Mouse (Mus musculus) heart, embryonic 12.5 days (tissue): Measurements from ENCODE around the gene Cldn34c1. TPM values are rescaled to one million over a fixed set of nuclear protein-coding genes. Genes with fewer than 3 reads are reported as not detected.
"Not testable (repeated sequence)": the region's sequence is repeated elsewhere in the genome, so short reads cannot be mapped to it uniquely, and the experiment has no call there.

Experiments used
- ATAC-seq: fragments of 200-750 bp; cut with Nextera tagmentation; 2 replicates; pipeline ENCODE4 v1.8.0; 2017; ENCODE audit warnings: moderate TSS enrichment, moderate library complexity; ENCODE audit not compliant: insufficient number of reproducible peaks, low FRiP score
- H3K27ac ChIP-seq: fragments of 300-500 bp; sonication (generic); 2 replicates; pipeline ENCODE4 v1.5.1; 2016; ENCODE audit warnings: mild to moderate bottlenecking, moderate library complexity; ENCODE audit not compliant: poor library complexity, severe bottlenecking
- H3K27me3 ChIP-seq: fragments of 300-500 bp; sonication (generic); replicated peaks from 2 replicates; pipeline ENCODE4 v1.6.1; 2016; ENCODE audit warnings: mild to moderate bottlenecking, moderate library complexity
- H3K36me3 ChIP-seq: fragments of 300-500 bp; sonication (generic); 2 replicates; pipeline ENCODE4 v1.6.1; 2016; ENCODE audit warnings: mild to moderate bottlenecking, moderate library complexity
- H3K4me1 ChIP-seq: fragments of 300-500 bp; sonication (generic); replicated peaks from 2 replicates; pipeline ENCODE4 v1.6.1; 2016; ENCODE audit warnings: mild to moderate bottlenecking
- H3K4me2 ChIP-seq: fragments of 300-500 bp; sonication (generic); 2 replicates; pipeline ENCODE4 v1.6.1; 2016; ENCODE audit warnings: mild to moderate bottlenecking, moderate library complexity
- H3K4me3 ChIP-seq: fragments of 300-500 bp; sonication (generic); 2 replicates; pipeline ENCODE4 v1.5.1; 2016; ENCODE audit warnings: mild to moderate bottlenecking
- H3K9ac ChIP-seq: fragments of 300-500 bp; sonication (generic); 2 replicates; pipeline ENCODE4 v1.6.1; 2016; ENCODE audit warnings: mild to moderate bottlenecking, moderate library complexity
- H3K9me3 ChIP-seq: fragments of 300-500 bp; sonication (generic); replicated peaks from 2 replicates; pipeline ENCODE4 v1.6.1; 2016; ENCODE audit warnings: mild to moderate bottlenecking, moderate library complexity
- WGBS: fragments of 180-500 bp; shearing (Covaris S2); methylation state at CpG from one replicate; pipeline ENCODE4 v1.1.7; 2016; 5-methylcytosine and 5-hydroxymethylcytosine counted together
- polyA plus RNA-seq: library from polyadenylated mRNA; unstranded; fragments of >200 nt; fragmentation: Nextera tagmentation; extraction: Ambion mirVana; gene quantifications from 2 replicates; pipeline ENCODE4 v1.2.1, GENCODE M21; 2016

The Cldn34c1 gene
- polyA plus RNA-seq: 9.5 and 11.0 TPM in 2 replicates

DNA sequence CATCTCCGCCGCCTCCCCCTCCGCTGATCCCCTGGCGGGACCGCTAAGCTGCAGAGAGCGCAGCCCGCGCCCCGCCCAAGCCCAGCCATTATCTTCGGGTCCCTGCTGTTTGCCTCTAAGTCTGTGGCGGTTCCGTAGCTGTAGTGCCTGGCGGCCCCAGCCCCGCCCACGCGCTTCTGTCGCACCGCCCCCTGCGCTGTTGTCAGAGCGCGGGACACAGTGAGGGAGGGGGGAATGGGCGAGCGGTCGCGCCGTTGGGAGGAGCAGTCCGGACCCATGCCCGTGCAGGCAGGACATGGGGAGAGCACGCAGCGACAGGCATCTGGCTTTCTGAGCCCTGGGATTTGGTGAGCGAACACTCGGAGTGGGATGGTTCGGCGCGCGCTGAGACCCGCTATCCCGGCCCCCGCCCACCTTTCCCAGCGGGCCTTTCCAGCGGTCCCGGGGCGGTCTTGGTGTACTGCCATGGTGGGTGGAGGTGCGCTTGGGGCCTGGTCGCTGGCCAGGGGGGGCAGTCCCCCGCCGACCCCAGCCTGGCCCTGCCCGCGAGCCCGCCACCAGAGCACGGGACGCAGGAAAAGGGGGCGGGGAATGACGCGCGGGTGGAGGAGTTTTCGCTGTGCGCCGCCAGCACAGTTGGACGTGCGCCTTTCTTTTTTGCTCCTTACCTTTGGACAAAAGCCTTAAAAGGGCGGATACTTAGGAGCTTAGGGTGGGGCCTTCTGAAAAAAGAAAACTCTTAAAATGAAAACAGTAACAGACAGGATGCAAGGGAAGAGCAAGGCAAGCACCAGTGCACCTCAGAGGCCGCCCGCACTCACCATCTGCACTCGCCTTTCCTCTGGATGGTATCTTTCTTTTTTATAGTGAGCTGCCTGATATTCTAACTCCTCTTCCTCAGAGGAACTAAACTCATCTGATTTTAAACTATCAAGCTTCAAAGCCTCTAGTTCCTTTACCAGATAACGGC, at the start of gene Cldn34c1:
Gene Cldn34c1, plus strand, starts transcription at position 205 of the 970 bp plus-strand sequence.
- Histone ChIP-seq H3K27me3 (no peaks in the 10 kb centered on the region), H3K4me2 (peak within 1 kb of the TSS; percentile 62), H3K36me3 (no peaks in the 10 kb centered on the region), H3K9ac (peak within 1 kb of the TSS; percentile 67), H3K27ac (peak within 1 kb of the TSS; percentile 97), H3K4me3 (peak within 1 kb of the TSS; percentile 63), H3K4me1 (no peaks in the 10 kb centered on the region), H3K9me3 (peaks cover 4% of the 10 kb centered on the region; the same call in 1 of the 2 replicates)
- ATAC-seq: peak; percentile 100
- 3% methylated on average over 63 of the region's 66 CpGs for WGBS

DNA sequence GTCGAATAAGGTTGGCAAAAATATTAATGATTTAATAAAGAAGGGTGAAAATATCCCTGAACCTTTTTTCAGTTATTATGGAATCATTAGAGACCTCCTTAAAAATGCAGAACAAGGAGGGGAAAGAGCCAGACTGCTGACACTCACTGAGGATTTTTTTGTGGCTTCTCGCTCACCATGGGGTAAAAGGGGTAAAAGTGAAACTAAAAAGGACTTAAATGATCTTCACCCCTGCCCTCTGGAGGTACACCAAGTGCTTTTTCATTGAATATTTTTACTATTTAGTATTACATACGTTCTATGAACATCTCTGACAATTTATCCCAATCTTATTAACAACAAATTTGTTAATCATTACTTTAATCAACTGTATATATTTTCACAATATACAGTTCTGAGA, 15.9 kb upstream of the Cldn34c1 start:
- no peaks in the 10 kb centered on the region for H3K4me1 ChIP-seq
- 82% methylated on average over 3 of the region's 3 CpGs for WGBS
- H3K27me3 ChIP-seq: no peaks in the 10 kb centered on the region
- H3K27ac ChIP-seq: no peak overlapping the region
- ATAC-seq: no peak
- H3K36me3 ChIP-seq: no peaks in the 10 kb centered on the region
- no peak overlapping the region for H3K4me2 ChIP-seq
- H3K9me3 ChIP-seq: no peaks in the 10 kb centered on the region
- H3K9ac ChIP-seq: no peak overlapping the region
- H3K4me3 ChIP-seq: no peak overlapping the region

DNA sequence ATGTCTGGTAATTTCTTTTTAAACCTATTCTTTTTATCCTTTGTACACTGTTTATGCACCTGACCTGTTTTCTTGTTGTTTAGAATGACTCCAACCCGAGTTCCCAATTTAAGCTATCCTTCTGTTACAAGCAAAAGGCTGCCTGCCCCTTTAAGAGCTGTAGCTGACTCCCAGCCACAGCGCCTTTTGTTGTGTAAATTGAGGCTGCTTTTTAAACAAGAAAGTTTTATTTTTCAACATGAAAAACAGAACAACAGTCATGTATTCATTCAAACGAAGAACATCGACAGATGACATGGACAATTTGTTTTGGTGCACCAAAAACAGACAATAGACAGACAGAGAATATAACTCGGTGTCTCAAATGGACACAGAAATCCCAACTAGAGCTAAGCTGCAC, 489 bp upstream of the Cldn34c1 start:
- H3K9me3 ChIP-seq, H3K36me3 ChIP-seq, H3K27me3 ChIP-seq, ATAC-seq, H3K4me1 ChIP-seq: not testable (repeated sequence)
- H3K4me3 ChIP-seq: peak overlapping the region; percentile 63
- 22% methylated on average over 5 of the region's 5 CpGs for WGBS
- peak overlapping the region; percentile 97 for H3K27ac ChIP-seq
- peak overlapping the region; percentile 62 for H3K4me2 ChIP-seq
- peak overlapping the region; percentile 60 for H3K9ac ChIP-seq

DNA sequence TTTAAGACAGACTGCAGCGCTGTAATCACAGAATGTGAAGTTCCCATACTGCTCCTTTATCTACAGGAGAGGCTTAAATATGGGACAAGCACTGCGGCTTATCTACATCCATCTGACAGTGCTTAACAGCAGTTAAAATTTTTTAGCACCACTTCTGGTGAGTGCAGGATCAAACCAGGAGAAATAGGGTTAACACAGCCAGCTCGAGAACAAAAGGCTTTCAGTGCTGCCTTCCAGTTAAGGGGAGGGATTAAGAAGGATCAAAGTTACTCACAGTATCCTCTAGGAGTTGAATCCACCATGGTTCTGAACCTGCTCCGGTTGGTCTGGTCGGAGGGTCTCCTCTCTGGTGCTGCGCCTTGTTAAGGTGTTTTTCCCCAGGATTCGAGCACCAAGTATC, 1.4 kb downstream of the Cldn34c1 start:
- ATAC-seq, H3K9me3 ChIP-seq, H3K27ac ChIP-seq, H3K36me3 ChIP-seq, H3K4me1 ChIP-seq, H3K27me3 ChIP-seq: not testable (repeated sequence)
- peak overlapping the region; percentile 62 for H3K4me2 ChIP-seq
- WGBS: 10% methylated on average over 7 of the region's 7 CpGs
- H3K4me3 ChIP-seq: peak overlapping the region; percentile 63
- H3K9ac ChIP-seq: 0 out of 2 replicates have a peak overlapping the region, but pooled peaks have one; percentile 34

DNA sequence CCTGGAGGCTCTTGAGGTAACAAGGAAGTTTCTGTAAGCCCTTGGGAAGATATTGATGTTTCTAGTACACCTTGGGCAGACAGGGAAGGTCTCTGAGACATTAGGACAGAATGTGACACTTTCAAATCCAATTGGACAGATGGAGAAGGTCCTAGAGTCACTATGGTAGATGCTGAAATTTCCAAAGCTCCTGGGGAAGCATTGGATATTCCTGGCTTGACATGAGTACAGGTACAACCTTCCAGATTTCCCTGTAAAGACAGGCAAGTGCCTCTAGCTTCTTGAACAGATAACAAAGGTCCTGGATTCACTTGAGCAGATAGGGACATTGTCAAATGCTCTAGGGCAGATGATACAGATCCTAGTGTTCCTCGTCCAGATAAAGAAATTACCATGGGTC, 119.1 kb downstream of the Cldn34c1 start, which contains the start of gene Srsx:
Gene Srsx, minus strand, starts transcription at position 101 of the 400 bp plus-strand sequence.
- H3K4me3 ChIP-seq, H3K9me3 ChIP-seq, H3K4me2 ChIP-seq, ATAC-seq, H3K9ac ChIP-seq, H3K36me3 ChIP-seq, H3K27ac ChIP-seq, H3K27me3 ChIP-seq, H3K4me1 ChIP-seq: not testable (repeated sequence)
- 38% methylated on average over 1 of the region's 1 CpGs for WGBS

Other genes with a start within 250 kb of the Cldn34c1 start
- gene Gm17521, start 73.8 kb upstream of the Cldn34c1 start, polyA plus RNA-seq: not detected in 2 replicates
- gene Srsx, start 119.0 kb downstream of the Cldn34c1 start, polyA plus RNA-seq: not detected in 2 replicates
- not detected in 2 replicates for gene Gm17577, start 143.4 kb downstream of the Cldn34c1 start, polyA plus RNA-seq